Mouse (Mus musculus) myocyte (in vitro differentiated cells): ENCODE data around the gene March6.

Source experiments
- CEBPB ChIP-seq: IDR thresholded peaks from 2 replicates; pipeline ENCODE4 v1.6.1; 2011; ENCODE audit warnings: mild to moderate bottlenecking, moderate library complexity; ENCODE audit not compliant: poor library complexity, insufficient read depth, severe bottlenecking
- E2F4 ChIP-seq: IDR thresholded peaks from one replicate; pipeline ENCODE4 v1.6.1; 2011; ENCODE audit warnings: mild to moderate bottlenecking, control low read depth, moderate library complexity; ENCODE audit not compliant: insufficient read depth
- MAX ChIP-seq: IDR thresholded peaks from one replicate; pipeline ENCODE4 v1.6.1; 2011; ENCODE audit warnings: low read depth, mild to moderate bottlenecking, control low read depth
- MYOD1 ChIP-seq, 3 experiments: IDR thresholded peaks; one replicate each; pipeline ENCODE4 v1.6.1; 2011; ENCODE audit warnings: control low read depth in 2 of 3, low read depth in 2 of 3, mild to moderate bottlenecking in 2 of 3, moderate library complexity in 1 of 3; ENCODE audit not compliant: insufficient read length in 2 of 3, control insufficient read depth in 1 of 3
- MYOG ChIP-seq, 3 experiments: IDR thresholded peaks; one replicate each; pipeline ENCODE4 v1.6.1; 2011; ENCODE audit warnings: control low read depth in 2 of 3, low read depth in 2 of 3, mild to moderate bottlenecking in 2 of 3; ENCODE audit not compliant: insufficient read length in 2 of 3, control insufficient read depth in 1 of 3, insufficient read depth in 1 of 3
- POLR2A ChIP-seq: IDR thresholded peaks from one replicate; pipeline ENCODE4 v1.6.1; 2011; ENCODE audit warnings: low read depth, mild to moderate bottlenecking, control low read depth, moderate library complexity; ENCODE audit not compliant: insufficient read length
- POLR2AphosphoS2 ChIP-seq: IDR thresholded peaks from one replicate; pipeline ENCODE4 v1.6.1; 2011; ENCODE audit warnings: low read depth, control low read depth; ENCODE audit not compliant: insufficient read length
- REST ChIP-seq: IDR thresholded peaks from one replicate; pipeline ENCODE4 v1.6.1; 2011; ENCODE audit warnings: mild to moderate bottlenecking, control low read depth, moderate library complexity; ENCODE audit not compliant: insufficient read depth, insufficient read length
- SRF ChIP-seq: IDR thresholded peaks from one replicate; pipeline ENCODE4 v1.6.1; 2011; ENCODE audit warnings: low read depth; ENCODE audit not compliant: control insufficient read depth, insufficient read length
- TCF12 ChIP-seq: IDR thresholded peaks from one replicate; pipeline ENCODE4 v1.6.1; 2011; ENCODE audit warnings: mild to moderate bottlenecking, control low read depth; ENCODE audit not compliant: poor library complexity, insufficient read depth, severe bottlenecking
- TCF3 ChIP-seq: IDR thresholded peaks from one replicate; pipeline ENCODE4 v1.6.1; 2011; ENCODE audit warnings: low read depth, control low read depth; ENCODE audit not compliant: insufficient read length
- USF1 ChIP-seq: IDR thresholded peaks from one replicate; pipeline ENCODE4 v1.6.1; 2011; ENCODE audit warnings: low read depth, mild to moderate bottlenecking, control low read depth, moderate library complexity

DNA sequence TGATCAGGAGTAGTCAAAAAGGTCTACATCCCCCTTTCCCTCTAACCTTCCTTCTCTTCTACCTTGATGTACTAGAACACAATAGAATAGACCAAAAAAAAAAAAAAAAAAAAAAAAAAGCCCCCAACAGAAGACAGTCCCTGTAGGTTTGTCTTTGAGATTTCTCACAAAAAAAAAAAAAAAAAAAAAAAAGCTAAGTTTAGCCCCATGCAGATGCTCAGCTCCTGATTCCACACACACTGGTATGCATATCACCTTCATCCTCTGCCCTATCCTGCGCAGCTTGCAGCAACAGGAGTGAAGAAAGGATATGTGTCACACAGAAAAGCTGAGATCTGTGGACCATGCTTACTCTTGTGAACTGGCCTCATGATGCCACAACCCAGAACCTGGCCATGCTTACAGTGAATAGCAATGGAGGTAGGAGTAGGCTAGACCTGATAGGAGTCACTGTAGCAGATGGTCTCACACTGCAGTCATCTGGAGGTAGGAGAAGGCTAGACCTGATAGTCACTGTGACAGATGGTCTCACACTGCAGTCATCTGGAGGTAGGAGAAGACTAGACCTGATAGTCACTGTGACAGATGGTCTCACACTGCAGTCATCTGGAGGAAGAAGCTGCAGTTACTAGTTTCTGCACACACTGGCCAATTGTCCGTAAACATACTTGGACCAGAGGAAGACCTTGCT, 1.6 kb upstream of the March6 start:
- TF ChIP-seq POLR2A, result peak; percentile 2
- no peak for TF ChIP-seq MAX
- TF ChIP-seq TCF12, result no peak
- TF ChIP-seq SRF, result no peak
- TF ChIP-seq E2F4, result no peak
- no peak for TF ChIP-seq POLR2AphosphoS2
- no peak for TF ChIP-seq REST
- TF ChIP-seq MYOD1 (IDR thresholded peaks at IDR 0.05; ENCODE audit: control insufficient read depth in 1 of 3, insufficient read length in 2 of 3, low read depth in 2 of 3), result no peak
- no peak for TF ChIP-seq CEBPB
- no peak for TF ChIP-seq USF1
- TF ChIP-seq TCF3, result no peak
- TF ChIP-seq MYOG (IDR thresholded peaks at IDR 0.05; ENCODE audit: control insufficient read depth in 1 of 3, insufficient read depth in 1 of 3, insufficient read length in 2 of 3, low read depth in 2 of 3), result no peak
